Mouse (Mus musculus) erythroblast, embryonic 14.5 days (primary cell): ENCODE measurements around the gene Gm11983. TPM values are rescaled to one million over a fixed set of nuclear protein-coding genes. Genes with fewer than 3 reads are reported as not detected.
"Not testable (repeated sequence)": the region's sequence is repeated elsewhere in the genome, so short reads cannot be mapped to it uniquely, and the experiment has no call there.

ENCODE experiments used
- H3K27me3 ChIP-seq: 2 replicates; pipeline ENCODE4 v1.6.1; 2012; ENCODE audit warnings: inconsistent platforms; ENCODE audit not compliant: control insufficient read depth
- H3K36me3 ChIP-seq: 2 replicates; pipeline ENCODE4 v1.6.1; 2012; ENCODE audit warnings: mild to moderate bottlenecking, inconsistent platforms; ENCODE audit not compliant: control insufficient read depth
- H3K4me1 ChIP-seq: 2 replicates; pipeline ENCODE4 v1.6.1; 2012; ENCODE audit warnings: inconsistent platforms; ENCODE audit not compliant: control insufficient read depth
- H3K4me3 ChIP-seq: replicated peaks from 2 replicates; pipeline ENCODE3; 2012; ENCODE audit warnings: moderate library complexity, mild to moderate bottlenecking, inconsistent platforms
- H3K9me3 ChIP-seq: 2 replicates; pipeline ENCODE4 v1.6.1; 2012; ENCODE audit warnings: low read length, inconsistent platforms, mixed read lengths; ENCODE audit not compliant: control insufficient read depth
- GATA1 ChIP-seq: IDR thresholded peaks from 2 replicates; pipeline ENCODE4 v1.6.1; 2012; ENCODE audit warnings: low read length, inconsistent platforms, mixed read lengths
- TAL1 ChIP-seq: IDR thresholded peaks from 3 replicates; pipeline ENCODE4 v1.6.1; 2012; ENCODE audit warnings: low read length, inconsistent platforms, mixed read lengths
- polyA plus RNA-seq: library from polyadenylated mRNA; stranded (reverse); fragments of >175 nt; gene quantifications from 2 replicates; pipeline ENCODE4 v1.2.3, GENCODE M21; 2012

The Gm11983 gene
- not detected in 2 replicates for polyA plus RNA-seq

DNA sequence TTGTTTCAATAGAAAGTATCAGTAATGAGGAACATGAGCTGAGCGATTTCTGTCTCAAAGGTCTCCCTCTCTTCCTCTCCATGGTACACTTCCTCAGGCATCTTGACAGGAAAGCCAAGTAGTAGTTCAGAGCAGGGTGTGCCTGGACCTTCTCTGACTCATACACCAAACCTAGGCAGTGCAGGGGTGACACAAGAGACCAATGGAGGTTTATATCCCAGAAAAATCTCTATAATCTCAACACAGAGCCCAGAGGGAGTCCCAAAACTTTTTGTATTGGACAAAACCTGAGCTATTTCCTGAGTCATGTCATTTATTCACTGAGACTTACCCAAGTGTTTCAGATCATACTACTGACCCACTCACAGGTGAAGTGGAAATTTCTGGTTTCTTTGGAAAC lies at the start of gene Gm11983:
Gene Gm11983, minus strand, starts transcription at position 101 of the 400 bp plus-strand sequence.
- H3K27me3 ChIP-seq, result no peaks in the 10 kb centered on the region

DNA sequence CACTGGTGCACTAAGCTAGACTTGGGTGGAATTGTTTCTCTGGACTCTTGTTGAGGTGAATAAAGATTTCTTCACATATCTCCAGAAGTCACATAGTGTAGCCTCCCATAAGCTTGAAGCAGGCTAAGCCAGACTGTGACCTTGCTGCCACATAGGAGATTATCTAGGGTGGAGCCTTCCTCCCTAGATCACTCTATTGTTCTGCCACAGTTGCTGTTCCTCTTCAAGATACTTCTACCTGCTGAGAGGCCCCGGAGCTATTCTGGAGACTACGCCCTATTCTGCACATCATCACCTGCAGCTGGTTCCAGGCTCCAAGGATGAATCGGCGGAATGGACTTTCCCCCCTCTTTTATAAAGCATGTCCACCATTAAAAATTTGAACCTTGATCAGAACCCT lies 45.6 kb upstream of the Gm11983 start:
- not testable (repeated sequence) for H3K4me1 ChIP-seq, H3K27me3 ChIP-seq, H3K9me3 ChIP-seq, H3K36me3 ChIP-seq, H3K4me3 ChIP-seq

More for the DNA sequence above, at the start of gene Gm11983:
- Histone ChIP-seq H3K4me3 (no peak within 1 kb of the TSS), H3K4me1 (no peaks in the 10 kb centered on the region), H3K9me3 (peaks cover 2% of the 10 kb centered on the region; the same call in 1 of the 2 replicates), H3K36me3 (no peaks in the 10 kb centered on the region)
- TF ChIP-seq GATA1 (no peak), TAL1 (no peak)

DNA sequence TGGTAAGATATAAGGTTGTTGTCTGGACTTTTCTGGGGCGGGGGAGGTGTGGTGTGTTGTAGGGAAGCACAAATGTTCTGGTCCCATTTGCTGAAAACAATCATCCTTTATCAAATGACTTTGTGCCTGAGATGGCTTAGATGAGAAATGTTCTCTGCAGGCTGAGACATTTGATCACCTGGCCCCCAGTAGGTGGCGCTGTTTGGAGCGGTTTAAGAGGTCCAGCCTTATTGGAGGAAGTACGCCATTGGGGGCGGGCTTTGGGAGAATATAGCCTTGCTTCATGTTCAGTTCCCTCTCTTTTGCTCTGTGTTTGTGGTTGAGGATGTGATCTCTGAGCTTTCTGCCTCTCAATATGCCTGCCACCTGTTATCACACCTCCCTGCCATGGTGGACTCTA lies 44.2 kb upstream of the Gm11983 start:
- Histone ChIP-seq H3K4me3 (no peak overlapping the region), H3K9me3 (no peaks in the 10 kb centered on the region), H3K36me3 (no peaks in the 10 kb centered on the region), H3K4me1 (no peaks in the 10 kb centered on the region), H3K27me3 (no peaks in the 10 kb centered on the region)
- TF ChIP-seq TAL1 (no peak), GATA1 (no peak)

DNA sequence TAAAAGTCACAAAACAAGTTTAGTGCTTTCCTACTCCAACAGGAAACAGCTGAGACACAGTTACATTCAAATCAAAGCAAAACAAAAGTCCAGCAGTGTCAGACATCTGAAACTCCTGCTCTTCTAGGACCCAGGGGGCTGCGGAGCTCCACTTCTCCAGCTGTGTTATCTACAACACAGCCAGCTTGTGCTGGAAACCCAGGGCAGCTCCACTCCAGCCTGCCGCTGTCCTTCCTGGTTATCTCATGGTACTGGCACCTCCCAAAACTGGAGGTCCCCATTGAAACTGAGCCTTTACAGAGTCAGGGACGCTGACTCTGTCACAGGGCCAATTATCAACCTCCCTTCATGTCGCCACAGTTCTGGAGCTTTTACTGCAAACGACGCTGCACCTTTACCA lies 40.3 kb upstream of the Gm11983 start:
- no peak overlapping the region for H3K4me3 ChIP-seq
- H3K9me3 ChIP-seq, result no peaks in the 10 kb centered on the region
- no peaks in the 10 kb centered on the region for H3K27me3 ChIP-seq
- no peaks in the 10 kb centered on the region for H3K4me1 ChIP-seq
- TF ChIP-seq TAL1 (no peak), GATA1 (no peak)
- no peaks in the 10 kb centered on the region for H3K36me3 ChIP-seq

DNA sequence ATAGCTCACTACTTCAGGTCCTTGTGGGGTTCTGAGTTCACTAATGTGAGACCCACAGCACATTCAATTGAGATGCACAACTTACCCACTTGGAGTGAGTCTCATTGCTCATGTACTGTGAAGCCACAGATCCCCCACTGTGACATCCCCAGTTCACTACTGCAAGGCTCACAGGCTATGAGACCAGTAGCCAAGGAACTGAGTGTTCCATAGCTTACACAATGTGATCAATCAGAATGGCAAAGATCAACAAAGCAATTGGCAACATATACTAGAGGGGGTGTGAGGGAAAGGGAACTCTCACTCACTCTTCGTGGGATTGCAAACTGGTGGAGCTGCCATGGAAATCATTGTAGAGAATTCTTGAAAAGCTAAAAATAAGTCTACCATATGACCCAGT lies 33.5 kb upstream of the Gm11983 start:
- Histone ChIP-seq H3K4me3 (no peak overlapping the region), H3K4me1 (no peaks in the 10 kb centered on the region), H3K36me3 (no peaks in the 10 kb centered on the region), H3K27me3 (no peaks in the 10 kb centered on the region), H3K9me3 (0 out of 2 replicates have a peak, but pooled peaks cover 2% of the 10 kb centered on the region)
- no peak for TF ChIP-seq GATA1
- no peak for TF ChIP-seq TAL1

DNA sequence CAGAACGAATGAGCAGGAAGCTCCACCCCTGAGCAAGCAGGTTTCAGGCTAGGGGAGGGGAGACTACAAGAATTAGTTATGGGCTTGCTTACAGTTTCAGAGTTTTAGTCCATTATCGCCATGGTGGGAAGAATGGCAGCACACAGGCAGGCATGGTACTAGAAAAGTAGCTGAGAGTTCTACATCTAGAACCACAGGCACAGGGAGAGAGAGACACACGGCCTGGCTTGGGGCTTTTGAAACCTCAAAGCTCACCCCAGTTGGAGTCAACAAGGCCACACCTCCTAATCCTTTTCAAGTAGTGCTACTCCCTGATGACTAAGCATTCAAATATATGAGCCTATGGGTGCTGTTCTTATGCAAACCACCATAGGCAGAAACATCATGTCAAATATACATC lies 28.1 kb upstream of the Gm11983 start:
- TF ChIP-seq TAL1 (no peak), GATA1 (no peak)
- Histone ChIP-seq H3K36me3 (no peaks in the 10 kb centered on the region), H3K27me3 (no peaks in the 10 kb centered on the region), H3K4me1 (no peaks in the 10 kb centered on the region), H3K4me3 (no peak overlapping the region), H3K9me3 (peaks cover 4% of the 10 kb centered on the region; the same call in 1 of the 2 replicates)

DNA sequence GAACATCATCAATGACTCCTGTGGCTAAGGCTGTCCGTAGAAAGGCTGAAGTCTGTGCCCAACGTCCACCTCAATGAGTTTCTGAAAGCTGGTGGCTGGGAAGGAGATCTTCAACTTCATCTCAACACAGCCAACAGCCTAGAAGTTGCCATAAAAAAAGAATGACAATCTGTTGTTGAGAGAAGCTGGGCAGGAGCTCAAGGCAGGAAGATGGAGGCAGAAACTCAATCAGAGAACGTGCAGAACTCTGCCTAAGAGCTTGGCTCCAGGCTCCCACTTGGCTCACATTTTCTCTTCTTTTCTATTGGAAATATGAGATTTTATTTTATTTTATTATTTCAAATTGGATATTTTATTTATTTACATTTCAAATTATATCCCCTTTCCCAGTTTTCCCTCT lies 24.7 kb upstream of the Gm11983 start:
- no peak for TF ChIP-seq TAL1
- TF ChIP-seq GATA1, result no peak
- no peak overlapping the region for H3K4me3 ChIP-seq
- no peaks in the 10 kb centered on the region for H3K27me3 ChIP-seq
- H3K36me3 ChIP-seq, result no peaks in the 10 kb centered on the region
- H3K9me3 ChIP-seq, result peaks cover 2% of the 10 kb centered on the region; the same call in 1 of the 2 replicates
- no peaks in the 10 kb centered on the region for H3K4me1 ChIP-seq

DNA sequence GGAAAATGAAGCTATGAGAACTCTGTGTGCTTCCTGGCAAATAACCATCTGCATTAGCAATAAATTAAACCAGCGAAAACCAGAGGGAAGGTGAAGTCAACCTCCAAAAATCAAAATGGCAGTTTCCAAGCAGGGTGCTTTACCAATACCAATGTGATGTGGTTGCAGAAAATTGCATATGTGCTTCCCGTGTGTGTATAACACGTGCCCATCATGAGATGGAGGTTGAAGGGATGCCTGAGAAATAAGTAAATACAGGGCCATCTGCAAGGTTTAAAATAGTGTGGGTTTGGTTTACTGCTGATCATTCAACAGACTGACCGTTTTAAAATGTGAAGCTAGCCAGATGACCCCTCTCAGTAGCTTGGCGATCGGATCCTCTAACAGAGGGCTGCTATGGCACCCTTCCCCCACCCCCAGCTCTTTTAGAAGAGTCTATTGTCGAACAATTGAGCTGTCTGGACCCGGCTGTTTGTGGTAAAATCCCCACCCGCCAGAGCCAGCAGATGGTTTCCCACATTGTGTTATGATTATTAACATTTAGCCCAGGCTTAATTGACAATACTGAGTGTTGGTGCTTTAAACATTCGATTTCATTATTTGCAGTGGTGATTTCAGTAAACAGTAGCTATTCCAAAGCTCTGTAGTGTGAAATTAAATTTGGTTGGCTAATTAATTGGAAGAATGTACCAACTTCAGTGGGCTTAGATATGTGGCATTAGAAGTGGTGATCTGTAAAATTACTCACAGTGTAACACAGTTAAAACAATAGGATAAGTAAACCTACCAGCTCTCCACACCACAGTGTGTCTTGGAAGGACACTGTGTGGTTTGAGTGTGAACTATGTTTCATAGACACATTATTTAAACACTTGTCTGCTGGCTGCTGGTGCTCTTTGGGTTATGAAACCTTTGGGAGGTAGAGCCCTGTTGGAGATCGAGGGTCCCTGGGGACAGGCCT lies 22.7 kb upstream of the Gm11983 start:
- Histone ChIP-seq H3K36me3 (no peaks in the 10 kb centered on the region), H3K9me3 (peaks cover 2% of the 10 kb centered on the region; the same call in 1 of the 2 replicates), H3K4me3 (no peak overlapping the region), H3K4me1 (no peaks in the 10 kb centered on the region), H3K27me3 (no peaks in the 10 kb centered on the region)
- TF ChIP-seq TAL1 (no peak), GATA1 (no peak)

DNA sequence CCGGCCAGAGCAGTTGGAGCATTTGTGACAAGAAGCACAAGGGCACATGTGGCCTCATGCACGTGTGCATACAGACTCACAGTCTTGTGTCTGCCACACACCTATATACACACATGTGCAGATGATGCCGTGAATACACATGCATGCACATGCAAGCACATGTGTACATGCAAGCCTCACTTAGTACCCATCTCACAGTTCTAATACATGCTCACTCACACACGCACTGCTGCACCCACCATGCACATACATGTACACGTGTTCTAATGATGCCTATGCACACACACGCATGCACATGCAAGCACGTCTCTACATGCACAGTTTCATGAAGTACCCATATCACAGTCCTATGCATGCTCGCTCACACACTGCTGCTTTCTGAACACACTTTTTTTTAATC lies 21.6 kb upstream of the Gm11983 start:
- TF ChIP-seq GATA1 (no peak), TAL1 (no peak)
- Histone ChIP-seq H3K4me1 (no peaks in the 10 kb centered on the region), H3K27me3 (no peaks in the 10 kb centered on the region), H3K9me3 (no peaks in the 10 kb centered on the region; the same call in 1 of the 2 replicates), H3K4me3 (no peak overlapping the region), H3K36me3 (no peaks in the 10 kb centered on the region)
